Mouse (Mus musculus): Measurements from ENCODE around the gene Plekhg3. TPM values are rescaled to one million over a fixed set of nuclear protein-coding genes. Genes with fewer than 3 reads are reported as not detected.

Gene Plekhg3
- 10 to 100 TPM; 21.9 to 24.5 TPM for total RNA-seq (2021)
- long read RNA-seq, partial matches to known transcripts, result 5 of 8 reads
- long read RNA-seq, other reads (novel, unspliced or antisense), result 3 of 8 reads

DNA sequence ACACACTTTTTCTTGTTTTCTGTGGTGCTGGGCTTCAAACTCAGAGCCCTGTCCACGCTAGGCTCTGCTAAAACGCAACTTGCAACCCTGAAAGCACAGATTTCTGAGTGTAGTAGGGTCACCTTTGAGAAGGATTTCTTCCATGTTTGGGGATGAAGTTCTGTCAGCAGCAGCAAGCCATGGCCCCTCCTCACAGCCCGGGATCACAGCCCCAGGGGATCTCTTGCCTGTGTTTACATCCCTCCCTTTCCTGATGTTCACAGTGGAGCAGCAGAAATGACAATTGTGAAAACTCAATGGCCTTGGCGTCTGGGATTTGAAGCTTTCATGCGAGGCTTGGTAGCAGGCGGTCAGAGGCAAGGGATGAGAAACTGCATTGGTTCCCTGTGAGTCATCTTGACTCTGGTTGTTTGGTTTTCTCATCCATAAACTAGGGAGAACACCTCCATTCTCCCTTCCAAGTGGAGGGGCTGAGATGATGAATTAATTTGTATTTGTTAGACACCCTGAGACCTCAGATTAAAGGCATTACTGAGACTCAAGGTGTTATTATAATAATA lies at the start of gene Plekhg3:
Gene Plekhg3, plus strand, starts transcription at position 312 of the 560 bp plus-strand sequence.
- no peak for DNase-seq (ENCODE audit: low spot score in 2 of 2)

DNA sequence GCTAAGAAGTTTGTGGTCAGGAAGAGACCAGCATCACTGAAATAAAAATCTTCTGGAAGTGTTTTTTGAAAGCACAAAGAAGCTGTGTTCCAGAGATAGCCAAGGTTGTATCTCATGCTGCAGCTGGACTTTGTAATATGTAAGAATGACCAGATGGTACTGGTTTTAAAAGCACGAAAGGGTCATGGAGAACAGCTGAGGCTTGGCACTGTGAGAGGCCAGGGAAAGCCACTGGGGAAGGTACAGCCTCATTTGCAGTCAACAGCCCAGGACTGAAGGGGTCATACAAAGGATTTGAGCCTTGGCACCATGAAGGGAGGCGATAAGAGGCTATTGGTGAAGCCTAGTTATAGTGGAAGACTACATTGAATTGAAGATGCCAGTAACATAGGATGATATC lies 48.2 kb upstream of the Plekhg3 start:
- no peak for DNase-seq (ENCODE audit: low spot score in 2 of 2)

DNA sequence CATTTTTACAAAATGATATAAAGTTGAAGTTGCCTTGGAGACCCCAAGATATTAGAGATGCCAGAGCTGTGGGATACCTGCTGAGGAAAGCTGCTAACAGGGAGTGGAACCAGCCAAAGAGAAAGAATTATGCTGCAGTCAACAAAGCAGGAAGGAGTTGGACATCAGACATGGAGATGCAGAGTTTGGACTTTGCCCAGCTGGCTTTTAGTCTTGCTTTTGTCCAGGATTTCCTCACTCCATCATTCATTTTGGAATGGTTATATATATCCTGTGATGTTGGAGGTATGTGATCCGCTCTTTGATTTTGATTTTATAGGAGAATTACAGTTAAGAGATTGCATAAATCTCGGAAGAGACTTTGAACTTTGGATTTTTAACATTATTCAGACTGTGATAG lies 47.7 kb upstream of the Plekhg3 start:
- no peak for DNase-seq (ENCODE audit: low spot score in 2 of 2)

DNA sequence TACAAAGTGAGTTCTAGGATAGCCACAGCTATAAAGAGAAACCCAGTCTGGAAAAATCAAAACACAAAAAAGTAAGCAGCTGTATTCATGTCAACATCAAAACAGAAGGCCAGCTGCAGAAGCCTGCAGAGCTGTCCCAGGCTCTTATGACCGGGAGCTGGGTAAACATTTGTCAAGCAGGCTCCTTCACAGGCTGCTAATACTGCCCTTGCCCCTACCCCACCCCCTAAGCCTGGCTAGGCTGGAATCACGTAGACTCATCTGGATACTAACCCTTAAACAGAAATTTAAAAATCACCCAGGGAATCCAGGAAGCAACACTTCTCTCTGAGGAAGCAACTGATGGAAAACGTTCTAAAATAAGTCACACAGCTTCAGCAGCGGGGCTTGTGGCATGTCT lies 45.8 kb upstream of the Plekhg3 start:
- no peak for DNase-seq (ENCODE audit: low spot score in 2 of 2)

DNA sequence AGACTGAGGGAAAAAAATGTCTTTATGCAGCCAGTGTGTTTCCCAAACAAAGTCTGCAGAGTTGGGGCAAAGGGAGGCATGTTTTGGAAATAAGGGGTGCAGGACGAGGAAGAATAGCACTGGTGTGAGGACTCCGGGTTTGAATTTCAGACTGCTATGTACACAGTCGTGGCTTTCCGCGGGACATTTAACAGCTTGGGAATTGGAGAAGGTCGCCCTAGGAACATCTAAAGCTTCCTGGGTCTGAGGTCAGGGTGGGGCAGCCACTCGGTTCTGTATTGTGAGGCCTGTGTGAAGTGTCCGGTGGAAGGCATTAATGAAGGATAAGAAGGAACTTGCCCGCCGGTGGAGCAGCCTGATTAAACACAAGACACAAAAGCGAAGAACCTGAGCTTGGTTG lies 45.3 kb upstream of the Plekhg3 start:
- DNase-seq (ENCODE audit: low spot score in 2 of 2), result no peak

DNA sequence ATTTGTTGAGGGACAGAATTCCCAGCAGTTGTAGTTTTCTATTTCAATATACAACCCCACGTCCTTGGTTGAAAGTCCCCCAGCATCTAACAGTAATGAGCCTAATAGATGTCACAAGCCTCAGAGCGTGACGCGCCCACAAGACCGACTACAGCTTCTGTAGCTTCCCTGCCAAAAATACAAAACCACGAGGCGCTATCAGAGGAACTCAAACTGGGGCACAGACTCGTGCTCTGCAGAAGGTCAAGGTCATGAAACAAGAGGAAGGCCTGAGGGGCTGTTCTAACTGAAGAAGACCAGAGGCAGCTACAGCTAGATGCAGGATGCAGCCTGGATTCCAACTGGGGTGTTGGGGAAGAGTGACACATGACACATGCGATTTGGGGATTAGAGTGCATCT lies 43.7 kb upstream of the Plekhg3 start:
- no peak for DNase-seq (ENCODE audit: low spot score in 2 of 2)

DNA sequence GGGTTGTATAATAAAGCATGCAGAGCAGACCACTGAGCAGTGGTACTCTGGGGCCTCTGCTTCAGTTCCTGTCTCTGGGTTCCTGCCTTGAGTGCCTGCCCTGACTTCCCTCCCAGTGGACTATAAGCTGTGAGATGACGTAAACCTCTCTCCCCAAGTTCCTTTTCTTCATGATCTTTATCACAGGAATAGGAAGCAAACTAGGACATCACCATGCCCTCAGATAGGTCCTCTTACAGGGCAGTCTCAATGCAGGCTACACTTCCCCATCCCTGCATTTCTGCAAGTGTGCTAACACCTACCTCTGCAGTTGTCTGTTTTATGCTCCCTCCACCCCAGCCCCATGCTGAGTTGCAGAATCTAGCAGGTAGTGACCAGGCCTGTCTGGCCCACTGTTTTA lies 39.9 kb upstream of the Plekhg3 start:
- DNase-seq (ENCODE audit: low spot score in 2 of 2), result no peak

DNA sequence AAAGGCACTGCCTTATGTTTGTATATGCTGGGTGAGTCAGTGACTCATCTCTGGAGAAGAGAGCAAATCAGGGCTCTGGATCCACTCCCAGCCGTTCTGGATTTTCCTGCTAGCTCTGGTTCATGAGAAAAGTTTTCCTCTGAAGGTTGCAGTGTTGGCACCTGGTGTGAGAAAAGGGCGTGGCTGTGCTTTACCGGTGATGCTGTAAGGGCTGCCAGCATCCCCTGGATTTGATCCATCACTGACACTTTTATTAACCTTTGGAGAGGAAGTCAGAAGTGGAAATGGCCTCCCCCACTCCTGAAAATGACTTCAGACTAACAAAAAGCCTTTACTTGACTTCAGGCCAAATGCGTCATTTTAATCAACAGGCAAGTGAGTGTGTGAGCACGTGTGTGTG lies 37.2 kb upstream of the Plekhg3 start:
- DNase-seq (ENCODE audit: low spot score in 2 of 2), result peak in 1 of 2 experiments; percentile 43

DNA sequence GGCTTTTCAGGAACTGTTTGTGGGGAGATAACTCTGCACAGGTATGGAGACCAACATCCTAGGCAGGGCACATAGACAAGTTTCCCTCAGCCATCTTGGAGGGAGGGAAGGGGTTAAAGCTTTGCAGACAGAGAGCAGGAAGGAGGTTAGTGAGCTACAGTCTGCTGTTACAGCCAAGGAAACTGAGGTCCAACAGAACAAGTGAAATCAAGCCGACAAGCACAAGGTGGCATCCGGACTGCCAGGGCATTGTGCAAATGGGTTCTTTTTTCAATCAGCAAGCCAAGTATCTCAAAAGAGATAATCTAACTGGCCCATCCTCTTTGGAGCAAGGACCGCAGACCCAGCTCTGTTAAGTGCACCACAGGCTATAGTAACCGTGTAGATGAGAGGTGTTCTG lies 35.3 kb upstream of the Plekhg3 start:
- no peak for DNase-seq (ENCODE audit: low spot score in 2 of 2)

DNA sequence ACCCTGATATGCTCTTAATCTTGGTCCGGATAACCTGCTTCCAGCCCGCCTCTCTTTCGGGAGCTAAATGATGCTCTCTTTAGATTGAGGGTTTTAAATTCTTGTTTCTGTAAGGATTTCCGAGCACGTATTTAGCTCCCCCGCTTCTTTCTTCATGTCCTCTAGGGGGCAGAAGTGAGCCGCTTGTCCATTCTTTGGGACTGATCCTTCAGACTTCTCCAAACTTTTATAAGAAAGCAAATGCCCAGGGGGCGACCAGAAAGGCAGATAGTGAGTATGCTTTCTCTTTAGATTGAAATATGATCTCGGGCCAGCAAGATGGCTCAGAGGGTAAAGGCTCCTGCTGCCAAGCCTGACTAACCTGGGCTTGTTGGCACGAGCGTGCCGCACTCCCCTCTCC lies 34.4 kb upstream of the Plekhg3 start:
- DNase-seq (ENCODE audit: low spot score in 2 of 2), result peak in 1 of 2 experiments; percentile 62

DNA sequence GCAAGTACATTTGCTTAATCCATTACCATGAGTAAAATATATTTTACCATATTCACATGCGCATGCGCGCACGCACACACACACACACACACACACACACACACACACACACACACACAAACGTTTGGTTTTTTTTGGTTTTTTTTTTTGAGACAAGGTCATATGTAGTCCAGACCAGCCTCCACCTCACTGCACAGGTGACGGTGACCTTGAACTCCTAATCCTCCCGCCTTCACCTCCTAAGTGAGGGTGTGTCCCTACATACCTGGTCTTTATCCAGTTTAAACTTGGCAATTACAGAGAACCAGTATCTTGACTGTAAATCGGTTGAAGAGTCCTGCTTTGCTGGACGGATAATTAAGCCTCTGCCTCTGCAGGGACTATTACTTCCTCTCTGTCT lies 31.4 kb upstream of the Plekhg3 start:
- no peak for DNase-seq (ENCODE audit: low spot score in 2 of 2)

DNA sequence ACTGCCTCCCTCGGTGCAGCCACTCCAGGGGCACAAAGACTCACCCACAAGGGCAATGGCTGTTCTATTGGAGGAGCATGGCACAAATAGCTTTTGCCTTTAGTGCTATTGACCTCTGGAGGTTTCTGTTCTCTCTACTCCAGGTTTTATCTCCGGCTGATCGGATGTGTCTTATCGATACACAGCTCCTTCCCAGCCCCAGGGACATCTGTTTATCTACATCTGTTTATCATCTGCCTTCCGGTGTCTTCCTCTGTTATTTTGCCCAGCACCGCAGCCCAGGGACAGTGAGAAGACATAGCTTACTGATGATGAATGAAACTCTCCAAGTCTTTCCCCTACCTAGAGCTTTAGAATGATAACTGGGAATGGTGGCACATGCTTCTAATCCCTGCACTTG lies 30.6 kb upstream of the Plekhg3 start:
- DNase-seq (ENCODE audit: low spot score in 2 of 2), result no peak

DNA sequence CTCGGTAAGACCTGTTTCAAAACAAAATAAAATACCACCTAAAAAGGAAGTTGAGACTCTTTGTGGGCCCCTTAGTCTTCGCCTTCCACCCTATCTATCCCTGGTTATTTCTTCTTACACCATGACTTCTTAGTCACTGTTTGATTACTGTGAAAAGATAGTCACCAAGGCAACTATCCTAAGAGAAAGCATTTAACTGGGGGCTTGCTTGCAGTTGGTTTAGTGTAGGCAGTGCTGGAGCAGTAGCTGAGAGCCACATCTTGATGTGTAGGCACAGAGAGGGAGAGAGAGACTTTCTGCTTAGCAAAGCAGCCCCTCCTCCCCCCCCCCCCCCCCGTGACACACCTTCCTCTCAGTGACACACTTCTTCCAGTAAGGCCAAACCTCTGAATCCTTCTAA lies 29.8 kb upstream of the Plekhg3 start:
- no peak for DNase-seq (ENCODE audit: low spot score in 2 of 2)

DNA sequence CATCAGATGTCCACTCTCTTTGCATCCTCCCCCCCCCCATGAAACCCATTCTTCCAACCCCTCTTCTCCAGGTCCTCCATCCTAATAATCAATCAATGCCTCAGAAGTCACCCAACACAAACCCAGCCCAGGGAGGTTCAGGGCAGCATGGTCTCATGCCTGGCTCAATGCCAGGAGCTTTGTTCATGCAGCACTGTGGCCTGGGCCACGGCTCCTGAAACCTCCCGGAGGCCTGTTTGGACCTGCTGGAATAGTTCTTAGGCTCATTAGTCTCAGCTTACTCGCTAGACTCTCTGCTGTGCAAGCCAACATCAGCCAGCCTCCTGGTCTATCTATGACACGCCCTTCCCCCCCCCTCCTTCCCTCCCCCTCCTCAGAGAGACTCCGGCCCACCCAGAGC lies 27.7 kb upstream of the Plekhg3 start:
- DNase-seq (ENCODE audit: low spot score in 2 of 2), result no peak

DNA sequence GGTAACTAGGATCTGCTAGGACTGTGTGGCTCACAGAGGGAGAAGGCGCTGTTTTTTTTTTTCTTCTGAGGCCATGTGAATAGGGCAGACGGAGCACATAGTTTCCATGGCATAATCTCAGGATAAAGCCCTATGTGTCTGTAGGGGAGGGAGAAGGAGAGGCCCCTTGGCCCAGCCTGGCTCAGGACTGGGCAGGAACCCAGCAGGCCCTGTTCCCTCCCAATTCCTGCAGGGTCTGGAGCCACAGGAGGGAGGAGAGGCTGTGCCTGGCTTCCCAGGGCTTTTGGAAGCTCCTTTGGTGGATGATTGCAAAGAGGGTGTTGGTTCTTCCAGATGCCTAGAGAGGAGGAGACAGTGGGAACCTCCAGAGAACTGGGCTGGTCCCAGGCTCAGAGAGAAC lies 24.2 kb upstream of the Plekhg3 start:
- DNase-seq (ENCODE audit: low spot score in 2 of 2), result no peak

DNA sequence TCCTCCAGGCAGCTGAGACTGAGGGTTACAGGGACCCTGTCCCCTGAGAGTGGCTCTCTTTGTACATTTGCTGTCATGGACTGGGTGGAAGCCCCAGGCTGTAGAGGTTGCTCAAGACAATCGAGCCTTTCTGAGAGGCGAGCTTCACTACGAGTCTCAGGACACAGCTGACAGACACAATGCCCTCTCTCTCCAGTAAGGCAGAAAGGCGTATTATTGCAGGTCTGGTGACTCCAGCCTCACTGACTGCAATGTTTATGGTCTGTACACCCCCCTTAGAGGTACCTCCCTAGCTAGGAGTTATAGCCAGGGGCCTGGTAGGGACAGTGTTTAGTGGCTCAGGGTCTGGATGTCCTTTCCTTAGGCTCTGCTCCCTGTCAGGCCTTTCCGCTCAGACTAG lies 22.9 kb upstream of the Plekhg3 start:
- peak in 1 of 2 experiments; percentile 27 for DNase-seq (ENCODE audit: low spot score in 2 of 2)

DNA sequence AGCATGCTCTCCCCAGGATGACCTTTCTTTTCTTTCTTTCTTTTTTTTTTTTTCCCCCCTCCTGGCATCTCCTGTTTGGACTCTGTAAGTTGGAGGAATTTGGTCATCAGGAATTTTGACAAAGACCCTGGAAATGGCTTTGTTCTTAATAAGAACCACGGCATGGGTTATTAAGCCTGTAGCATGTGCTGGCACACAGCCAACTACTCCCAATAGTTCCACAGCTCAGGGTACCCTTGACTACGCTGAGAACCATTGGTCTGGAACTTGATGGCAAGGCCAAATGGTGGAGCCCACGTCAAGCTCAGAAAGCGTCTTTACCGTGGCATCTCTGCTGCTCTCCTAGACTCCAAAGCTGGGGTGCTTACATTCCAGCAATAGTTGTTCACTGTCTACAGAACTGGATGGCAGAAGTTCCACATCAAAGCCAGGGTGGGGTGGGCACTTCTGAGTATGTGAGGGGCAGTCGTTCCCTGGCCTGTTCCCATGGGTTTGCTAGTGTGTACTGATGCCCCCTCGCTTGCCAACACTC lies 21.7 kb upstream of the Plekhg3 start:
- no peak for DNase-seq (ENCODE audit: low spot score in 2 of 2)

DNA sequence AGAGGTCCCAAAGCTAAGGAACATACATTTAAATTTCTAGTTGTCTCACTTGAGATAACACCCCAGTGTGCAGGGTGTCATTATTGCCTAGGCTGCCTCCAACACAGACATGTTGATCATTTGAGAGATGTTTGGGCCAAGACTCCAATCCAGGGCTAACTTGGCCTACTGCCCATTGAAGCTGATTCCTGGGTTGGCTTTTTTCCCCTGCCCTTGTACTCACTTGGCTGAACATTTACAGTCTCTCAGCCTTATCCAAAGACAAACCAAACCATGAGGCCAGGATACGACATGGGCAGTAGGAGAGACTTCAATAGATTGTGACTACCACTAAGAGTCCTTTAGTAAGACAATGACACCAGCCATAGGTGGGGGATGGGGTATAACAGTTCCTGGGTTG lies 18.0 kb upstream of the Plekhg3 start:
- no peak for DNase-seq (ENCODE audit: low spot score in 2 of 2)

DNA sequence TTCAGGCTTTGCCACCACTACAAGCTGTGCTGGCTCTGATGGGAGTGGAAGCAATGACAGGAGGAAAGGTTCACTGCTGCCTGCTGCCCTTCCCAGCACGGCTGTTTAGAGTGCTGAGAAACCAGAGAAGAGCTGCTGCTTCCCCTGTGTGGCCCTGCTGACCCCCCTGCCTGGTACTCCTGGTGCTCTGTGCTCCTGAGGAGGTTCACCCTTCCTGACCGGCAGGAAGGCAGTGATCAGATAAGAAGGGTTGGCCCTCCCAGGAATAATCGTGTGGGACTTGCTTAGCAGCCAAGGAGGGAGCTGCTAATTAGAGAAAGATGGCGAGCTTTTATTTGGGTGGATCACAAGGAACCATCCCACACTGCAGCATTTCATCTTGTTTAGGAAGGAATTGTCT lies 15.8 kb upstream of the Plekhg3 start:
- no peak for DNase-seq (ENCODE audit: low spot score in 2 of 2)

DNA sequence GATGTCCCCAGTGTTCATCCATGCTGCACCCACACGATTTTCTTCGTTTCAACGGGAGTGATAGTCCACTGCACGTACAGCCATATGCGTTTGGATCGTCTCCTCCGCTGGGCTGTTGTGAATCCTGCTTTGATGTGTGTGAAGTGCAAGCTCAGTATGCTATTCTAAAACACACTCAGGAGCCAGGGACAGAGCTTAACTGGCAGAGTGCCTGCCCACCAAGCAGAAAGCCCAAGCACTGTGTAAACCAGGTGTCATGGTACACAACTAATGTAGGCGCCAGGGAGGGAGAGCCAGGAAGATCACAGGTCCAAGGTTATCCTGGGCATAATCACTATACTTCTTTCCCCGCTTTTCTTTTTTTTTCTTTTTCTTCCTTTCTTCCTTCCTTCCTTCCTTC lies 12.7 kb upstream of the Plekhg3 start:
- DNase-seq (ENCODE audit: low spot score in 2 of 2), result no peak

DNA sequence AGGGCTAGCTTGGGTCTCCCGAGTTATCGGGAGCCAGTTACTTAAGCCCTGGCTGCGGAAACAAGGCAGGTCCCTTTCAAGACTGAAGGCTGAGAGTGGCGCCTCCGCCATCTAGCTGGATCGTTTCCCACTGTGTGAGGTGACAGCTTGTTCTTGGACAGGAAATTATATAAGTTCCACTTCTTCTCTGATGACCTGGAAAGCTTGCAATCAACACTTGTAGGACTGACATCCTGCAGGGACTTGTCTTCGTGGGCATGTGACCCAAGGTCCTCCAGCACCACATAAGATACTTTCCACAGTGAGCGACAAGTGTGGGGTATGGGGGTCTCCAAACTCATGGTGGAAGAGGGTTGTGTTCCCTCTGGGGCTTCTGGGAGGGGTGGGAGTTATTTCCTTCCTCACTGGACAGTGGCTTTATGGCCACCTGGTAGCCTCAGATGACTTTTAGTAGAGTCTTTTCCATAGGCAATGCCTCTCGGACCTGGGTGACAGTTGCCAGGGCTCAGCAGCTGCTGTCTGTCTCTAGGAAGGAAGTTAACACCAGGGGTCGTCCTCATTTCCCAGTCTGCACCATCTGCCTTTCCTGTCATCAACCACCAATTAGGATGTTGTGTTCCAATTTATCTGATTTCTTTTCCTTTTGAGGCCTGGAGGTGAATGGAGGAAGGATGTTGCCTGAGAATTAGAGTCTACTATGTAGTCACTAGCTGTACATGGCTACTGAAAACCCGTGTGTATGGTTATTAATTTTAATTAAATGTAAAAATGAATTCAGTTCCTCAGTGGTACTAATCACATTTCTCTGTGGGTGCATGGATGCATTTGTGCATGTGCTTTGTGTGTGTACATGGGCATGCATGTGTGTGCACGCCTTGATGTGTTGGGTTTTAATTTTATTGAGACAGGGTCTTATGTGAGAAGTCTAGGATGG lies 11.5 kb upstream of the Plekhg3 start:
- no peak for DNase-seq (ENCODE audit: low spot score in 2 of 2)

DNA sequence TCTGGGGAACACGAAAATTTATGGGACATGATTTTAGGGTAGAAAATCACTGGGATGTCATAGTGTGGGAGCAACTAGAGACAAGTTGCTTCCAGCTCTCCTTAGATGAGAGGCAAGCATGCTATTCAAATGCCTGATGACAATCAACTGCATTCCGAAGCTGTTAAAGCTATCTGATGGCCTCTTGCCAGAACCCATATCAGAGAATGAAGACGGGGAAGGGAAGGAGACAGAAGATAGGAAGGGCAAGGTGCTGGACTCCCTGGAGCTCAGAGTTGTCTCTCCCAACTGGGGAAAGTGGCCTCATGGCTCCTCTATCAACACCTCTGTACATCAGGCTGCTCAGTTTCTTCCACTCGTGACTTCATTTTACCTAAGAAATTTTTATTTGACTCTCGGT lies 7.0 kb upstream of the Plekhg3 start:
- no peak for DNase-seq (ENCODE audit: low spot score in 2 of 2)

DNA sequence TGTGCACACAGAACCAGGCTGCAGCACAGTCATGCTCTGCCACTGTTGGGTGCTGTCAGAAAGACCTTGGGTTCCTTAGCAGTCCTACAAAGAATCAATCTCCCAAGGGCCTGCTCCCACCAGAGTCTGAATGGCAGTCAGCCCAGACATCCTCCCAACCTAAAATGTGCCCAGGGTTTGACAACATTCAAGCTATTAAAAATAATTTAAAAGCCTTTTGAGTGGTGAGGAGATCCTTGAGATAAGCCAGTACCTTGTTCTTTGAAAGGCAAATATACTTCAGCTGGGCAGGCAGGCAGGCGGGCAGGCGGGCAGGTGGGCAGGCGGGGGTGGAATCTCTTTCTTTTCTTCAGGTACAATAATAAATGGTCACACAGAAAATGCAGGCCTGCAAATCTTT lies 5.8 kb upstream of the Plekhg3 start:
- no peak for DNase-seq (ENCODE audit: low spot score in 2 of 2)
